Mouse (Mus musculus) brown adipose tissue, adult 24 weeks (tissue): ENCODE measurements around the gene Hipk2. TPM values are rescaled to one million over a fixed set of nuclear protein-coding genes. Genes with fewer than 3 reads are reported as not detected.

Experiments used
- H3K27ac ChIP-seq: fragments of 200-500 bp; replicated peaks from 2 replicates; pipeline ENCODE4 v1.5.1; 2012; ENCODE audit warnings: low read depth, mild to moderate bottlenecking, low read length
- H3K4me1 ChIP-seq: fragments of 200-500 bp; 2 replicates; pipeline ENCODE4 v1.6.1; 2012; ENCODE audit warnings: low read length, mixed read lengths; ENCODE audit not compliant: control insufficient read depth, insufficient read depth, insufficient read length
- H3K4me3 ChIP-seq: fragments of 200-500 bp; 2 replicates; pipeline ENCODE4 v1.5.1; 2012; ENCODE audit warnings: low read depth, mild to moderate bottlenecking, low read length, moderate library complexity; ENCODE audit not compliant: insufficient read depth
- polyA plus RNA-seq: library from polyadenylated mRNA; stranded (reverse); fragments of >200 nt; gene quantifications from 2 replicates; pipeline ENCODE4 v1.2.4, GENCODE M21; 2012; ENCODE audit not compliant: missing spikeins, insufficient read depth, insufficient read length

The Hipk2 gene
- polyA plus RNA-seq, 1 experiment: 63.9 TPM

- H3K4me1 ChIP-seq: no peaks in the 10 kb centered on the region
- no peak overlapping the region for H3K4me3 ChIP-seq
- H3K27ac ChIP-seq: no peak overlapping the region
Observed at GRCm38 (mm10) chr6:38732681-38733080, 143.3 kb downstream of the Hipk2 start.

- no peaks in the 10 kb centered on the region for H3K4me1 ChIP-seq
- no peak overlapping the region for H3K4me3 ChIP-seq
- no peak overlapping the region for H3K27ac ChIP-seq
Observed at GRCm38 (mm10) chr6:38730169-38731146, 145.5 kb downstream of the Hipk2 start.

- Histone ChIP-seq H3K4me1 (no peaks in the 10 kb centered on the region), H3K27ac (no peak overlapping the region), H3K4me3 (no peak overlapping the region)
Observed at GRCm38 (mm10) chr6:38725515-38725914, 150.4 kb downstream of the Hipk2 start.

GRCm38 (mm10) chr6:38721361-38721760 is 154.6 kb downstream of the Hipk2 start:
- no peak overlapping the region for H3K4me3 ChIP-seq
- no peak overlapping the region for H3K27ac ChIP-seq
- H3K4me1 ChIP-seq: no peaks in the 10 kb centered on the region

GRCm38 (mm10) chr6:38719229-38719628 is 156.7 kb downstream of the Hipk2 start:
- no peaks in the 10 kb centered on the region for H3K4me1 ChIP-seq
- H3K27ac ChIP-seq: no peak overlapping the region
- H3K4me3 ChIP-seq: no peak overlapping the region

- H3K4me3 ChIP-seq: no peak overlapping the region
- no peaks in the 10 kb centered on the region for H3K4me1 ChIP-seq
- no peak overlapping the region for H3K27ac ChIP-seq
Observed at GRCm38 (mm10) chr6:38718625-38719024, 157.3 kb downstream of the Hipk2 start.

- Histone ChIP-seq H3K4me1 (no peaks in the 10 kb centered on the region), H3K27ac (no peak overlapping the region), H3K4me3 (no peak overlapping the region)
Observed at GRCm38 (mm10) chr6:38715881-38716280, 160.1 kb downstream of the Hipk2 start.

- Histone ChIP-seq H3K4me3 (no peak overlapping the region), H3K27ac (no peak overlapping the region), H3K4me1 (peaks cover 5% of the 10 kb centered on the region; the same call in 1 of the 2 replicates)
Observed at GRCm38 (mm10) chr6:38713957-38714898, 161.7 kb downstream of the Hipk2 start.

GRCm38 (mm10) chr6:38710449-38710848 is 165.5 kb downstream of the Hipk2 start:
- peaks cover 5% of the 10 kb centered on the region; the same call in 1 of the 2 replicates for H3K4me1 ChIP-seq
- H3K27ac ChIP-seq: peak overlapping the region; percentile 46; the same call in 1 of the 2 replicates
- no peak overlapping the region for H3K4me3 ChIP-seq

- Histone ChIP-seq H3K27ac (no peak overlapping the region), H3K4me1 (0 out of 2 replicates have a peak, but pooled peaks cover 3% of the 10 kb centered on the region), H3K4me3 (no peak overlapping the region)
Observed at GRCm38 (mm10) chr6:38704264-38704984, 171.5 kb downstream of the Hipk2 start.

GRCm38 (mm10) chr6:38703526-38703925 is 172.4 kb downstream of the Hipk2 start:
- 0 out of 2 replicates have a peak, but pooled peaks cover 3% of the 10 kb centered on the region for H3K4me1 ChIP-seq
- no peak overlapping the region for H3K27ac ChIP-seq
- H3K4me3 ChIP-seq: no peak overlapping the region

GRCm38 (mm10) chr6:38702810-38703399 is 173.1 kb downstream of the Hipk2 start:
- no peak overlapping the region for H3K27ac ChIP-seq
- H3K4me1 ChIP-seq: 0 out of 2 replicates have a peak, but pooled peaks cover 3% of the 10 kb centered on the region
- no peak overlapping the region for H3K4me3 ChIP-seq

- Histone ChIP-seq H3K4me3 (no peak overlapping the region), H3K4me1 (0 out of 2 replicates have a peak, but pooled peaks cover 3% of the 10 kb centered on the region), H3K27ac (no peak overlapping the region)
Observed at GRCm38 (mm10) chr6:38701421-38701820, 174.5 kb downstream of the Hipk2 start.

GRCm38 (mm10) chr6:38698233-38698889 is 177.6 kb downstream of the Hipk2 start:
- Histone ChIP-seq H3K4me3 (no peak overlapping the region), H3K27ac (no peak overlapping the region), H3K4me1 (no peaks in the 10 kb centered on the region)
